Mouse (Mus musculus): ENCODE measurements at regions not wholly inside any gene's neighbourhood (a gene's known extent, or its start where the extent isn't known, plus 50 kb on each side); places are given as distances from the start of the nearest gene placed in this dataset.

GRCm38 (mm10) chr2:78540422-78540821, 327.5 kb upstream of the Ube2e3 start:
- TF ChIP-seq POLR2A (IDR thresholded peaks at IDR 0.05; ENCODE audit: borderline replicate concordance, insufficient read depth, low read length) (no peak), CTCF (IDR thresholded peaks at IDR 0.05; ENCODE audit: borderline replicate concordance, insufficient read depth, low read depth, low read length) (no peak)
